Mouse (Mus musculus): ENCODE data around the gene Olfr530. TPM values are rescaled to one million over a fixed set of nuclear protein-coding genes. Genes with fewer than 3 reads are reported as not detected.

The Olfr530 gene
- polyA plus RNA-seq, 1 experiment, result not detected

- Histone ChIP-seq H3K9ac (ENCODE audit: low read depth, poor library complexity, severe bottlenecking) (no peak within 1 kb of the TSS), H3K27ac (ENCODE audit: insufficient read depth, low read length) (no peak within 1 kb of the TSS), H3K9me3 (replicated peaks; ENCODE audit: control insufficient read depth, insufficient read depth, low read length, poor library complexity, severe bottlenecking) (no peaks in the 10 kb centered on the region), H3K4me1 (ENCODE audit: control insufficient read depth, insufficient read depth, low read length) (no peaks in the 10 kb centered on the region), H3K4me3 (ENCODE audit: low read depth, low read length) (no peak within 1 kb of the TSS), H3K36me3 (ENCODE audit: control insufficient read depth, insufficient read depth, low read length, poor library complexity, severe bottlenecking) (no peaks in the 10 kb centered on the region), H3K27me3 (ENCODE audit: control insufficient read depth, insufficient read depth, low read length, poor library complexity, severe bottlenecking) (no peaks in the 10 kb centered on the region)
- TF ChIP-seq EP300 (IDR thresholded peaks at IDR 0.05; ENCODE audit: insufficient read depth, low read depth, low read length), result no peak
- TF ChIP-seq POLR2A (IDR thresholded peaks at IDR 0.05; ENCODE audit: insufficient read depth, low read length), result no peak
- TF ChIP-seq CTCF (IDR thresholded peaks at IDR 0.05; ENCODE audit: low read depth, low read length), result no peak
Observed at GRCm38 (mm10) chr7:140333717-140334116, 42.4 kb downstream of the Olfr530 start, which contains the start of gene Olfr527. Gene Olfr527 (plus strand): TSS chr7:140334017.

GRCm38 (mm10) chr7:140329766-140330304 lies 46.3 kb downstream of the Olfr530 start:
- H3K27ac ChIP-seq (ENCODE audit: insufficient read depth, low read length), result no peak overlapping the region
- no peak overlapping the region for H3K4me3 ChIP-seq (ENCODE audit: low read depth, low read length)
- TF ChIP-seq POLR2A (IDR thresholded peaks at IDR 0.05; ENCODE audit: insufficient read depth, low read length) (no peak), EP300 (IDR thresholded peaks at IDR 0.05; ENCODE audit: insufficient read depth, low read depth, low read length) (no peak), CTCF (IDR thresholded peaks at IDR 0.05; ENCODE audit: low read depth, low read length) (no peak)
- no peak overlapping the region for H3K9ac ChIP-seq (ENCODE audit: low read depth, poor library complexity, severe bottlenecking)
- no peaks in the 10 kb centered on the region for H3K36me3 ChIP-seq (ENCODE audit: control insufficient read depth, insufficient read depth, low read length, poor library complexity, severe bottlenecking)
- no peaks in the 10 kb centered on the region for H3K9me3 ChIP-seq (replicated peaks; ENCODE audit: control insufficient read depth, insufficient read depth, low read length, poor library complexity, severe bottlenecking)
- H3K27me3 ChIP-seq (ENCODE audit: control insufficient read depth, insufficient read depth, low read length, poor library complexity, severe bottlenecking), result no peaks in the 10 kb centered on the region
- no peaks in the 10 kb centered on the region for H3K4me1 ChIP-seq (ENCODE audit: control insufficient read depth, insufficient read depth, low read length)

Other genes with a start within 250 kb of the Olfr530 start
- gene Mtg1, start 238.8 kb downstream of the Olfr530 start, polyA plus RNA-seq (2011; ENCODE audit: insufficient read depth, insufficient read length, low read depth, missing spikeins), result 43.2 and 44.0 TPM in 2 replicates
- gene Sprn, start 221.5 kb downstream of the Olfr530 start, polyA plus RNA-seq (2011; ENCODE audit: insufficient read depth, insufficient read length, low read depth, missing spikeins), result 0.24 TPM in 1 of 2 replicates, not detected in the other
- gene Olfr522, start 211.6 kb downstream of the Olfr530 start, polyA plus RNA-seq (2011; ENCODE audit: insufficient read depth, insufficient read length, low read depth, missing spikeins), result not detected in 2 replicates
- not detected in 2 replicates for gene Olfr523, start 203.1 kb downstream of the Olfr530 start, polyA plus RNA-seq (2011; ENCODE audit: insufficient read depth, insufficient read length, low read depth, missing spikeins)
- not detected in 2 replicates for gene Olfr524, start 170.4 kb downstream of the Olfr530 start, polyA plus RNA-seq (2011; ENCODE audit: insufficient read depth, insufficient read length, low read depth, missing spikeins)
- not detected in 2 replicates for gene Cd163l1, start 158.1 kb downstream of the Olfr530 start, polyA plus RNA-seq (2011; ENCODE audit: insufficient read depth, insufficient read length, low read depth, missing spikeins)
- gene 5830411N06Rik, start 129.0 kb downstream of the Olfr530 start, polyA plus RNA-seq (2011; ENCODE audit: insufficient read depth, insufficient read length, low read depth, missing spikeins), result not detected in 2 replicates
- not detected in 2 replicates for gene Olfr525, start 55.5 kb downstream of the Olfr530 start, polyA plus RNA-seq (2011; ENCODE audit: insufficient read depth, insufficient read length, low read depth, missing spikeins)
- not detected in 2 replicates for gene Olfr527, start 42.3 kb downstream of the Olfr530 start, polyA plus RNA-seq (2011; ENCODE audit: insufficient read depth, insufficient read length, low read depth, missing spikeins)
- gene Olfr60, start 14.7 kb downstream of the Olfr530 start, polyA plus RNA-seq (2011; ENCODE audit: insufficient read depth, insufficient read length, low read depth, missing spikeins), result not detected in 2 replicates
- not detected in 2 replicates for gene Olfr531, start 26.6 kb upstream of the Olfr530 start, polyA plus RNA-seq (2011; ENCODE audit: insufficient read depth, insufficient read length, low read depth, missing spikeins)
- not detected in 2 replicates for gene Olfr532, start 45.3 kb upstream of the Olfr530 start, polyA plus RNA-seq (2011; ENCODE audit: insufficient read depth, insufficient read length, low read depth, missing spikeins)
- gene Olfr533, start 87.0 kb upstream of the Olfr530 start, polyA plus RNA-seq (2011; ENCODE audit: insufficient read depth, insufficient read length, low read depth, missing spikeins), result not detected in 2 replicates
- not detected in 2 replicates for gene Olfr535, start 107.9 kb upstream of the Olfr530 start, polyA plus RNA-seq (2011; ENCODE audit: insufficient read depth, insufficient read length, low read depth, missing spikeins)
- 0.23 TPM in 1 of 2 replicates, not detected in the other for gene Olfr536, start 131.1 kb upstream of the Olfr530 start, polyA plus RNA-seq (2011; ENCODE audit: insufficient read depth, insufficient read length, low read depth, missing spikeins)
- not detected in 2 replicates for gene Olfr538, start 191.6 kb upstream of the Olfr530 start, polyA plus RNA-seq (2011; ENCODE audit: insufficient read depth, insufficient read length, low read depth, missing spikeins)
- gene Olfr46, start 224.9 kb upstream of the Olfr530 start, polyA plus RNA-seq (2011; ENCODE audit: insufficient read depth, insufficient read length, low read depth, missing spikeins), result 0.07 TPM in 1 of 2 replicates, not detected in the other